Mouse (Mus musculus): ENCODE results near the gene Atp5b. TPM values are rescaled to one million over a fixed set of nuclear protein-coding genes. Genes with fewer than 3 reads are reported as not detected.
"Not testable (repeated sequence)": the region's sequence is repeated elsewhere in the genome, so short reads cannot be mapped to it uniquely, and the experiment has no call there.

Atp5b gene
- polyA plus RNA-seq, 1 experiment from 2014 or later, result 2,091 TPM

GRCm38 (mm10) chr10:128051589-128051988 is 31.5 kb upstream of the Atp5b start:
- 95% methylated on average over 5 of the region's 5 CpGs for WGBS

GRCm38 (mm10) chr10:128052136-128052535 is 30.9 kb upstream of the Atp5b start:
- not testable (repeated sequence) for H3K4me1 ChIP-seq; H3K9me3 ChIP-seq; ATAC-seq (ENCODE audit: low FRiP score); H3K27ac ChIP-seq; H3K4me3 ChIP-seq (replicated peaks); H3K27me3 ChIP-seq; H3K4me2 ChIP-seq; H3K9ac ChIP-seq
- peaks cover 41% of the 10 kb centered on the region for H3K36me3 ChIP-seq (replicated peaks)
- 91% methylated on average over 1 of the region's 2 CpGs for WGBS

More at GRCm38 (mm10) chr10:128051589-128051988, 31.5 kb upstream of the Atp5b start:
- H3K27me3 ChIP-seq, result no peaks in the 10 kb centered on the region
- H3K9ac ChIP-seq, result no peak overlapping the region
- H3K36me3 ChIP-seq (replicated peaks), result peaks cover 45% of the 10 kb centered on the region
- no peak overlapping the region for H3K27ac ChIP-seq
- H3K4me2 ChIP-seq, result no peak overlapping the region
- no peak overlapping the region for H3K4me3 ChIP-seq (replicated peaks)
- H3K9me3 ChIP-seq, result no peaks in the 10 kb centered on the region
- no peaks in the 10 kb centered on the region for H3K4me1 ChIP-seq
- ATAC-seq (ENCODE audit: low FRiP score), result no peak

DNA sequence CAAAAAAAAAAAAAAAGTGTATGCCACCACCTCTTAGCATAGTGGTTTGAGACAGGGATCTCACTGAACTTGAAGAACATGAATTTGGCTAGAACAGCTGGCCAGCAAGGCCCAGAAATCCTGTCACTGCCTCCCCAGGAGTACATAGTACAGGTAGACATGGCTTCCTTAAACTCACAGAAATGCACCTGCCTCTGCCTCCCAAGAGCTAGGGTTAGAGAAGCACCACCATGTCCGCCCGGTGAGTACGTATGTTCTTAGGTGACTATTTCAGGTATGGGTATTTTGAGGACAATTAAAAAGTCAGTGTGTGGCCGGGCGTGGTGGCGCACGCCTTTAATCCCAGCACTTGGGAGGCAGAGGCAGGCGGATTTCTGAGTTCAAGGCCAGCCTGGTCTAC is 30.1 kb upstream of the Atp5b start:
- no peak overlapping the region for H3K4me2 ChIP-seq
- H3K27ac ChIP-seq, result no peak overlapping the region
- no peak for ATAC-seq (ENCODE audit: low FRiP score)
- H3K9ac ChIP-seq, result no peak overlapping the region
- H3K9me3 ChIP-seq, result no peaks in the 10 kb centered on the region
- H3K4me3 ChIP-seq (replicated peaks), result no peak overlapping the region
- peaks cover 36% of the 10 kb centered on the region for H3K36me3 ChIP-seq (replicated peaks)
- WGBS, result 93% methylated on average over 8 of the region's 8 CpGs
- H3K27me3 ChIP-seq, result no peaks in the 10 kb centered on the region
- peaks cover 5% of the 10 kb centered on the region for H3K4me1 ChIP-seq

DNA sequence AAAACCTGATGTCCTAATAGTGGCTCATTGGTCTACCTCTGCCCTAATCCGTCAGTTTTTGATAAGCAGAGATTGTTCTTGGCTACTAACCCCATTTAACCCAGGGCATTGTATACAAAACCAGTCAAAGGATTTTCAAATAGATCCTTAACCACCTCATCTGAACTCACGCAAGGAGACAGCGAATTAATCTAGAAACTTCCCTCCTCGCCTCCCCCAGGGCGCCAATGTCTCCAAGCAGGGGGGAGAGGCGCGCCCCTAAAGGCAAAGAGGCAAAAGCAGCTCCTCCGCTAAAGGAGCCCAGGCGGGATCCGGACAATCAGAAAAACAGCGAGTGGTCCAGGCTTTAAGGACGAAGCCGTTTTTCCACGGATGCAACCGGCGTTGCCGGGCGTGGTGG is 24.9 kb upstream of the Atp5b start:
- peaks cover 27% of the 10 kb centered on the region for H3K4me1 ChIP-seq
- H3K4me2 ChIP-seq, result peak overlapping the region; percentile 76
- H3K27me3 ChIP-seq, result no peaks in the 10 kb centered on the region
- H3K4me3 ChIP-seq (replicated peaks), result peak overlapping the region; percentile 91
- H3K9ac ChIP-seq, result peak overlapping the region; percentile 90
- no peaks in the 10 kb centered on the region for H3K9me3 ChIP-seq
- peak overlapping the region; percentile 98 for H3K27ac ChIP-seq
- under 1% methylated on average over 18 of the region's 18 CpGs for WGBS
- peaks cover 9% of the 10 kb centered on the region for H3K36me3 ChIP-seq (replicated peaks)
- 0 out of 2 replicates have a peak, but pooled peaks have one; percentile 1 for ATAC-seq (ENCODE audit: low FRiP score)

GRCm38 (mm10) chr10:128058601-128059151 is 24.4 kb upstream of the Atp5b start, which contains the start of gene Ptges3:
Ptges3 (plus strand) TSS chr10:128058954.
- Histone ChIP-seq H3K27ac (peak within 1 kb of the TSS; percentile 98), H3K27me3 (no peaks in the 10 kb centered on the region), H3K4me2 (peak within 1 kb of the TSS; percentile 76), H3K9me3 (no peaks in the 10 kb centered on the region), H3K4me1 (peaks cover 27% of the 10 kb centered on the region), H3K36me3 (replicated peaks) (peaks cover 11% of the 10 kb centered on the region), H3K4me3 (replicated peaks) (peak within 1 kb of the TSS; percentile 91), H3K9ac (peak within 1 kb of the TSS; percentile 90)
- under 1% methylated on average over 62 of the region's 72 CpGs for WGBS
- peak; percentile 94 for ATAC-seq (ENCODE audit: low FRiP score)

DNA sequence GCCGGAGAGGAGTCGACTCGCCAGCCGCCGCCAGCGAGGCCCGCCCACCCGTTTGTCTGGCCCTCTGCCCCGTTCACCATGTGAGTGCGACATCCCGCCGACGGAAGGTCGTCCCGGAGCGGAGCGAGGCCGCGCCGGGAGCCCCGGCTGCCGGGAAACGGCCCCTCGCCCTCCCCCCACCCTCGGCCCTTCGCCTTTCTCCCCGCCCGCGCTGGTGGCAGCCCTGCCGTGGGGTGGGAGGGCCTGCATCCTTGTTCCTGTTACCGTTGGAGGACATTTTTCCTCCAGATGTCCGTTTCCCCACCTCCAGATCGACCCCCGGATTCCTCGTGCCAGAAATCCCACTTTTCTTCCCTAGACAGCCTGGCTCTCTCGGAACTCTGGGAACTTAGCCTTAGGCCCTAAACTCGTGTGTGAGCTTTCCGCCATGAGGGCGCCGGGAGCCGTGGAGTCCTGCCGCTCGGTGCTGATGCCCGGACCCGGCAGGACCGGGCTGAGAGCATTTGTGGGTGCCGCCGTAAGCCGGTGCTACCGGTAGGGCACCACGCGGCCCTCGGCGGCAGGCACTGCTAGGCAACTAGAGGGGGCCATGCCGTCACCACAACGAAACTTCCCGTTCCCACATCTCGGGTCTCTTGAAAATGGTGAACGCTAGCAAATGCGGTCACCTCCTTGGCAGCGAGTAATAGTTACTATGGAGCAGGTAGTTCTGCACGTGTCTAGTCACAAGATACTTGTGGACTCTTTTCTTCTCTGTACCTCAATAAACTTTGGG is 23.7 kb upstream of the Atp5b start:
- Histone ChIP-seq H3K27ac (peak overlapping the region; percentile 98), H3K27me3 (no peaks in the 10 kb centered on the region), H3K4me2 (peak overlapping the region; percentile 76), H3K36me3 (replicated peaks) (peaks cover 16% of the 10 kb centered on the region), H3K4me1 (peaks cover 27% of the 10 kb centered on the region), H3K9me3 (no peaks in the 10 kb centered on the region), H3K4me3 (replicated peaks) (peak overlapping the region; percentile 91), H3K9ac (peak overlapping the region; percentile 90)
- ATAC-seq (ENCODE audit: low FRiP score), result peak; percentile 40; the same call in 1 of the 2 replicates
- WGBS, result under 1% methylated on average over 58 of the region's 62 CpGs

DNA sequence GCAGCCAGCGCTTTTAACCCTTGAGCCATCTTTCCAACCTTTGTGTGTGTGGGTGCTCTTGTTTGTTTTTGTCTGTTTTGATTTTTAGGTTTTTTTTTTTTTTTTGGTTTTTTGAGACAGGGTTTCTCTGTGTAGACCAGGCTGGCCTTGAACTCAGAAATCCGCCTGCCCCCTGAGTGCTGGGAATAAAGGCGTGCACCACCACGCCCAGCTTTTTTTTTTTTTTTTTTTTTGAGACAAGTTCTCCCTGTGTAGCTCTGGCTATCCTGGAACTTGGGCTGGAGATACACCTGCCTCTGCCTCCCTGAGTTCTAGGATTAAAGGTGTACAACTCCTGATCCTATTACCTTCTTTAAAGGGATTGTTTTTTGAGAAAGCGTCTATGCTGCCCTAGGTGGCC is 22.0 kb upstream of the Atp5b start:
- Histone ChIP-seq H3K27ac (no peak overlapping the region), H3K9me3 (no peaks in the 10 kb centered on the region), H3K4me1 (peaks cover 27% of the 10 kb centered on the region), H3K9ac (peak overlapping the region; percentile 90; the same call in 1 of the 2 replicates), H3K27me3 (no peaks in the 10 kb centered on the region), H3K4me3 (replicated peaks) (peak overlapping the region; percentile 91), H3K36me3 (replicated peaks) (peaks cover 16% of the 10 kb centered on the region), H3K4me2 (peak overlapping the region; percentile 76)
- no peak for ATAC-seq (ENCODE audit: low FRiP score)
- WGBS, result 93% methylated on average over 5 of the region's 5 CpGs

GRCm38 (mm10) chr10:128062221-128062989 is 20.7 kb upstream of the Atp5b start:
- Histone ChIP-seq H3K27ac (no peak overlapping the region), H3K27me3 (no peaks in the 10 kb centered on the region), H3K36me3 (replicated peaks) (peaks cover 16% of the 10 kb centered on the region), H3K9me3 (no peaks in the 10 kb centered on the region), H3K4me2 (no peak overlapping the region), H3K9ac (no peak overlapping the region), H3K4me1 (peaks cover 27% of the 10 kb centered on the region), H3K4me3 (replicated peaks) (no peak overlapping the region)
- 96% methylated on average over 6 of the region's 6 CpGs for WGBS
- no peak for ATAC-seq (ENCODE audit: low FRiP score)

- no peak overlapping the region for H3K27ac ChIP-seq
- no peak for ATAC-seq (ENCODE audit: low FRiP score)
- no peak overlapping the region for H3K9ac ChIP-seq
- no peaks in the 10 kb centered on the region for H3K27me3 ChIP-seq
- H3K4me1 ChIP-seq, result peaks cover 7% of the 10 kb centered on the region; the same call in 1 of the 2 replicates
- H3K4me2 ChIP-seq, result no peak overlapping the region
- 0 out of 2 replicates have a peak, but pooled peaks cover 3% of the 10 kb centered on the region for H3K9me3 ChIP-seq
- 91% methylated on average over 5 of the region's 5 CpGs for WGBS
- H3K4me3 ChIP-seq (replicated peaks), result no peak overlapping the region
- H3K36me3 ChIP-seq (replicated peaks), result peaks cover 39% of the 10 kb centered on the region
Measured at GRCm38 (mm10) chr10:128066072-128066471, 17.0 kb upstream of the Atp5b start.

- Histone ChIP-seq H3K27ac (no peak overlapping the region), H3K9me3 (0 out of 2 replicates have a peak, but pooled peaks cover 3% of the 10 kb centered on the region), H3K4me2 (no peak overlapping the region), H3K27me3 (no peaks in the 10 kb centered on the region), H3K36me3 (replicated peaks) (peaks cover 55% of the 10 kb centered on the region), H3K4me3 (replicated peaks) (no peak overlapping the region), H3K4me1 (no peaks in the 10 kb centered on the region), H3K9ac (no peak overlapping the region)
- WGBS, result 92% methylated on average over 4 of the region's 4 CpGs
- ATAC-seq (ENCODE audit: low FRiP score), result no peak
Measured at GRCm38 (mm10) chr10:128069201-128069600, 13.9 kb upstream of the Atp5b start.

DNA sequence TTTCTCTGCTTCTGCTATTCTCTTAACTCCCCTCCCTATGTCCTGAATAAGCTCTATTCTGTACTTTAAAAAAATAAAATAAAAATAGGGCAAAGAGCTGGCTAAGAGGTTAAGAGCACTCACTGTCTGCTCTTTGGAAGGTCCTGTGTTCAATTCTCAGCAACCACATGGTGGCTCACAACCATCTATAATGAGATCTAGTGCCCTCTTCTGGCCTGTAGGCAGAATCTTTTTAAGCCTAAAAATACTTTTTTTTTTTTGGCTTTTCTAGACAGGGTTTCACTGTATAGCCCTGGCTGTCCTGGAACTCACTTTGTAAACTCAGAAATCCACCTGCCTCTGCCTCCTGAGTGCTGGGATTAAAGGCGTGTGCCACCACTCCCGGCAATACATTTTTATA is 12.6 kb upstream of the Atp5b start:
- not testable (repeated sequence) for H3K4me2 ChIP-seq; H3K9me3 ChIP-seq; H3K27ac ChIP-seq; H3K4me3 ChIP-seq (replicated peaks); ATAC-seq (ENCODE audit: low FRiP score); H3K4me1 ChIP-seq; H3K27me3 ChIP-seq; H3K9ac ChIP-seq
- 94% methylated on average over 2 of the region's 2 CpGs for WGBS
- peaks cover 62% of the 10 kb centered on the region for H3K36me3 ChIP-seq (replicated peaks)

- H3K4me2 ChIP-seq; H3K9ac ChIP-seq; H3K27me3 ChIP-seq; H3K4me3 ChIP-seq (replicated peaks); H3K4me1 ChIP-seq; H3K9me3 ChIP-seq; ATAC-seq (ENCODE audit: low FRiP score); H3K27ac ChIP-seq: not testable (repeated sequence)
- peaks cover 38% of the 10 kb centered on the region for H3K36me3 ChIP-seq (replicated peaks)
- 86% methylated on average over 5 of the region's 5 CpGs for WGBS
Measured at GRCm38 (mm10) chr10:128078269-128078668, 4.8 kb upstream of the Atp5b start.

Measured in forebrain, embryonic 12.5 days (tissue).